Mouse (Mus musculus) left cerebral cortex, postnatal 4 days (tissue): ENCODE measurements at regions not wholly inside any gene's neighbourhood (a gene's known extent, or its start where the extent isn't known, plus 50 kb on each side); places are given as distances from the start of the nearest gene placed in this dataset.

Experiments
- DNase-seq: peaks from one replicate; pipeline ENCODE4 v3.0.0-alpha.2; 2022
- intact Hi-C: fragments of 180-260 bp; cut with DNase I; formaldehyde crosslinking; loops from one replicate; pipeline ENCODE4 v1.15.1; 2025

- intact Hi-C loops, result no loop called here
- no peak for DNase-seq
Measured at GRCm38 (mm10) chr11:31746939-31747338, 75.3 kb upstream of the Bod1 start.

GRCm38 (mm10) chr11:31748275-31748815, 76.7 kb upstream of the Bod1 start:
- intact Hi-C loops, result no loop called here
- peak; percentile 50 for DNase-seq

GRCm38 (mm10) chr11:31751274-31751673, 79.6 kb upstream of the Bod1 start:
- intact Hi-C loops, result loop anchor here (10.0 kb wide), 3 partner anchors 66 to 944 kb away; partner anchors contain the start of gene Cpeb4

GRCm38 (mm10) chr11:31753211-31753610, 81.5 kb upstream of the Bod1 start:
- intact Hi-C loops, result loop anchor here (10.0 kb wide), 3 partner anchors 68 to 942 kb away; partner anchors contain the start of gene Cpeb4
- no peak for DNase-seq

More at GRCm38 (mm10) chr11:31751274-31751673, 79.6 kb upstream of the Bod1 start:
- no peak for DNase-seq

- intact Hi-C loops, result loop anchor here (10.0 kb wide), 3 partner anchors 69 to 941 kb away; partner anchors contain the start of gene Cpeb4
- DNase-seq, result no peak
Measured at GRCm38 (mm10) chr11:31753711-31754161, 82.1 kb upstream of the Bod1 start.

GRCm38 (mm10) chr11:31754416-31754815, 82.7 kb upstream of the Bod1 start:
- DNase-seq, result no peak
- intact Hi-C loops, result loop anchor here (10.0 kb wide), 3 partner anchors 70 to 940 kb away; partner anchors contain the start of gene Cpeb4

- peak; percentile 81 for DNase-seq
- intact Hi-C loops, result loop anchor here (5.0 to 10.0 kb wide), 4 partner anchors 71 to 939 kb away; partner anchors contain the start of gene Cpeb4
Measured at GRCm38 (mm10) chr11:31755858-31756257, 84.2 kb upstream of the Bod1 start.

GRCm38 (mm10) chr11:31756355-31757145, 84.9 kb upstream of the Bod1 start:
- intact Hi-C loops, result loop anchor here (5.0 to 10.0 kb wide), 4 partner anchors 72 to 938 kb away; partner anchors contain the start of gene Cpeb4
- no peak for DNase-seq

GRCm38 (mm10) chr11:31759868-31760765, 88.4 kb upstream of the Bod1 start:
- intact Hi-C loops, result loop anchor here (5.0 to 10.0 kb wide), 4 partner anchors 75 to 935 kb away; partner anchors contain the start of gene Cpeb4
- no peak for DNase-seq

- DNase-seq, result no peak
Measured at GRCm38 (mm10) chr11:31763856-31764255, 92.2 kb upstream of the Bod1 start.

GRCm38 (mm10) chr11:31766296-31766695, 94.6 kb upstream of the Bod1 start:
- DNase-seq, result no peak
- intact Hi-C loops, result no loop called here

More at GRCm38 (mm10) chr11:31763856-31764255, 92.2 kb upstream of the Bod1 start:
- intact Hi-C loops, result no loop called here

- intact Hi-C loops, result no loop called here
- peak; percentile 53 for DNase-seq
Measured at GRCm38 (mm10) chr11:31767727-31768495, 96.2 kb upstream of the Bod1 start.

- peak; percentile 76 for DNase-seq
- intact Hi-C loops, result no loop called here
Measured at GRCm38 (mm10) chr11:31769804-31770654, 98.3 kb upstream of the Bod1 start.

GRCm38 (mm10) chr11:31770881-31771280, 99.2 kb upstream of the Bod1 start:
- intact Hi-C loops, result no loop called here

GRCm38 (mm10) chr11:31771491-31772439, 100.1 kb upstream of the Bod1 start:
- intact Hi-C loops, result no loop called here
- DNase-seq, result peak; percentile 59

More at GRCm38 (mm10) chr11:31770881-31771280, 99.2 kb upstream of the Bod1 start:
- no peak for DNase-seq

GRCm38 (mm10) chr11:31777531-31777930, 94.5 kb upstream of the Cpeb4 start:
- intact Hi-C loops, result no loop called here
- no peak for DNase-seq

GRCm38 (mm10) chr11:31778766-31779165, 93.2 kb upstream of the Cpeb4 start:
- no peak for DNase-seq
- intact Hi-C loops, result no loop called here

- intact Hi-C loops, result no loop called here
- DNase-seq, result no peak
Measured at GRCm38 (mm10) chr11:31779267-31779666, 92.7 kb upstream of the Cpeb4 start.
